Mouse (Mus musculus) common myeloid progenitor, adult 5-6 weeks (primary cell): ENCODE data around the gene Catsper1. TPM values are rescaled to one million over a fixed set of nuclear protein-coding genes. Genes with fewer than 3 reads are reported as not detected.

Source experiments
- ATAC-seq: replicated peaks from 2 replicates; pipeline ENCODE4 v1.8.0; 2016; ENCODE audit warnings: low read depth, mild to moderate bottlenecking, moderate TSS enrichment, inconsistent platforms; ENCODE audit not compliant: poor library complexity, severe bottlenecking
- total RNA-seq: library from RNA; stranded (forward); fragments of 200-1000, 187-1606 nt; gene quantifications from 2 replicates; pipeline ENCODE4 v1.2.3, GENCODE M21; 2017

The Catsper1 gene
- total RNA-seq = not detected in 2 replicates

- ATAC-seq = no peak
Measured at GRCm38 (mm10) chr19:5335441-5335840, at the start of gene Catsper1. Gene Catsper1, plus strand, starts transcription at chr19:5335741.

GRCm38 (mm10) chr19:5294972-5295735 is 40.4 kb upstream of the Catsper1 start, which contains the start of gene Sf3b2:
Gene Sf3b2, minus strand, starts transcription at chr19:5295455.
- ATAC-seq = peak; percentile 98

DNA sequence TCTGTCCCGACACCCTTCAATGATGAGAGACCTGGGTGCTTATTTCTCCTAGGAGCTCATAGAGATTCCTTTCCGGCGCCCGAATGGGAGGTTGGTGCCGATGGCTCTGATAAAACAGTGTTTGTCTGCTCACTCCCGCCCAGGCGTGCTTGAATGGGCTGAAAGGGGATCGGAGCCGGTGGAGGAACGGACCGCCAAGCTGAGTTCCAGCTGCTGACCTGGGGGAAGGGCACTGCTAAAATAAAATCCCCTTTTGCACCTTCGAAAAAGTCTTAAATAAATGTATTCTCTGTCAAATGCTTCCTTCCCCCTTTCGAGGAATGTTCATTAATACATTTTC is 39.8 kb upstream of the Catsper1 start:
- ATAC-seq = peak; percentile 33

- no peak for ATAC-seq
Measured at GRCm38 (mm10) chr19:5296630-5297029, 38.9 kb upstream of the Catsper1 start.

DNA sequence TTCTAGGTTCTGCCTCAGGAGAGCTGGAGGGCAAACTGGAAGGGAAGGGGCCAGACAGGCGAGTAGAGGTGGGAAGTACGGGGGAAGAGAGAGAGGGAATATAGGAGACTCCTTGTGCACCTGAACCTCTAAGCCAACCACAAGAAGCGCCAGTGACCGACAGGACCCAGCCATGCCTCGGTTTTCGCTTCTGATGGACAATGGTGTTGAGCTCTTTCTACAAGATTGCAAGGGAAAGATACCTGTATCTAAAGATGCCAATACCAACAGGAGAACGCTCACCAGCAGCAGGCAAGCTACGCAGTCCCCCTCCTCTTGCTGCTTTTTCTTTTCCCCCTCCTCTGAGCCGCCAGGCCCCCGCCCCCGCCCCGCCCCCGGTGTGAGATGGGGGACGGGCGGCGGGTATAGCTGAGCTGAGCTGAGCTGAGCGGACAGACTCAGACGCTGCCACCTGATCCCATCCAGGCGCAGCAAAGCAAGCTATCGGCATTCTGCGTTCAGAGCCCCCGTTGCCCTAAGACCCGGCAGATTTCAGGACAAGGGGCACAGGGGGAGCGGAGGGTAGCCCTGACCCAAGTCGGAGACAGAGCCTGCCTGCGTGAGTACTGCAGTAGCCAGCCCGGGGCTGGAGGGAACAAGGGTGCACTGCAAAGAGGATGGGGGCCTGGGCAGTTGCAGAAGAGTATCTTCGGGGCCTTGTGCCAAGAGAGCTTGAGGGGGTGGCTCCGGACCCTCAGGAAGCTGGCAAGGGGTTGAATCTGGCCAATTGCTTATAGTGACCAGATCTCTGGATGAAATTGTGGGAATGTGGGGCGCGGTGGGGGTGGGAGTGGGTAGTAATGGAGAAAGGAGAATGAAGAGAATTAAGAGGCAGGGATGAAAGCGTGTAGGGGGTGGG is 37.4 kb upstream of the Catsper1 start, which contains the start of gene Gal3st3:
Gal3st3 (plus strand) TSS at position 429 of the 898 bp plus-strand sequence.
- no peak for ATAC-seq

GRCm38 (mm10) chr19:5300588-5300987 is 35.0 kb upstream of the Catsper1 start:
- no peak for ATAC-seq

DNA sequence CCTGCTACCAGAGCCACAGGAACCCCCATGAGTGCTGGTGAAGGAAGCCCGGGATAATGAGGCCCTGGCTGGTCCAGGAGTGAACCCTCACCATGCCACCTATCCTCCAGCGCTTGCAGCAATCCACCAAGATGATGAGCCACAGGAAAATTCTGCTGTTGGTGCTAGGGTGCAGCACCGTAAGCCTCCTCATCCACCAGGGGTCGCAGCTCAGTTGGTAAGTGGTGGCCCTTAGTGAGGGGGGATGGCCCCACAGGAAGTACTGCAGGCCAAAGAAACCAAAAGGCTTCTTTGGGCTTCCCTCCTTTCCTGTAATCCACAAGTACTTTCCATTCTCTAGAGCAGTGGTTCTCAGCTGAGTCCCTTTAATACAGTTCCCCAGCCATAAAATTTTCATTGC is 33.1 kb upstream of the Catsper1 start:
- peak; percentile 89 for ATAC-seq

GRCm38 (mm10) chr19:5306279-5306678 is 29.3 kb upstream of the Catsper1 start:
- peak; percentile 30; the same call in 1 of the 2 replicates for ATAC-seq

- ATAC-seq = no peak
Measured at GRCm38 (mm10) chr19:5306968-5307734, 28.4 kb upstream of the Catsper1 start.

GRCm38 (mm10) chr19:5309025-5309424 is 26.5 kb upstream of the Catsper1 start:
- ATAC-seq = no peak

- ATAC-seq = no peak
Measured at GRCm38 (mm10) chr19:5313189-5313588, 22.4 kb upstream of the Catsper1 start.

- ATAC-seq = 0 out of 2 replicates have a peak, but pooled peaks have one; percentile 54
Measured at GRCm38 (mm10) chr19:5323801-5324200, 11.7 kb upstream of the Catsper1 start.

DNA sequence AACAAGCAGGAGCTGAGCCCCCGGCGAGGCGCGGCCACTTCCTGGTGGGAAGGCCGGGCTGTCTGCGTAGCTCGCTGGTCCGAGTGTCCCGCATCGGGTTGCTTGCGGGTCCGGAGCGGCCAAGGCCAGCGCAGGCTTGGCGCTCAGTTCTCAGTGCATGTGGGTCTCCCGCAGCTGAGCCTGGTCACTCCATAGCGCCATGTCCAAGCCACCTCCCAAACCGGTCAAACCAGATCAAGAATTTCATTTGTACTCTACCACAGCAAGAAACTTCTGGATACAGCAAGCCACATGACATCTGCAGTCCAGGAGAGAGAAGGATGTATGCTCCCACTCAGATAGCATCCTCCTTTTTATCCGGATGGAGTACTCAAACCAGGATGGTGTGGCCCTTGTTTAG is 7.6 kb upstream of the Catsper1 start:
- no peak for ATAC-seq

- no peak for ATAC-seq
Measured at GRCm38 (mm10) chr19:5334741-5335140, 800 bp upstream of the Catsper1 start.

GRCm38 (mm10) chr19:5337975-5338374 is 2.4 kb downstream of the Catsper1 start:
- ATAC-seq = peak; percentile 86

GRCm38 (mm10) chr19:5341360-5341759 is 5.8 kb downstream of the Catsper1 start:
- ATAC-seq = no peak

- ATAC-seq = no peak
Measured at GRCm38 (mm10) chr19:5345297-5346131, 10.0 kb downstream of the Catsper1 start.

GRCm38 (mm10) chr19:5348064-5348463 is 12.5 kb downstream of the Catsper1 start:
- no peak for ATAC-seq
